Mouse (Mus musculus) adipose tissue, adult 10 weeks (tissue): ENCODE data around the gene Abhd6. TPM values are rescaled to one million over a fixed set of nuclear protein-coding genes. Genes with fewer than 3 reads are reported as not detected.

ENCODE experiments used
- polyA plus RNA-seq: library from polyadenylated mRNA; stranded (reverse); fragments of 350-450 nt; fragmentation: Illumina TruSeq; extraction: RNeasy Lipid Tissue Mini Kit (QIAGEN cat#74804); gene quantifications from one replicate; pipeline ENCODE4 v1.2.3, GENCODE M21; 2014; ENCODE audit warnings: low read depth, low replicate concordance

Gene Abhd6
- 12.5 TPM for polyA plus RNA-seq

GRCm38 (mm10) chr14:8002432-8003092 lies at the start of gene Abhd6:
TSS of gene Abhd6 (plus strand) at chr14:8002902.

GRCm38 (mm10) chr14:7957049-7957448 lies 45.7 kb upstream of the Abhd6 start, which contains the start of gene Gm45521:
TSS of gene Gm45521 (plus strand) at chr14:7957288.

GRCm38 (mm10) chr14:7994271-7994767 lies 8.4 kb upstream of the Abhd6 start, which contains the start of gene Dnase1l3:
TSS of gene Dnase1l3 (minus strand) at chr14:7994573.

GRCm38 (mm10) chr14:8080165-8080679 lies 77.5 kb downstream of the Abhd6 start, which contains the start of gene Rpp14:
TSS of gene Rpp14 (plus strand) at chr14:8080367.

GRCm38 (mm10) chr14:8097978-8098686 lies 95.4 kb downstream of the Abhd6 start, which contains the start of gene Pxk:
TSS of gene Pxk (plus strand) at chr14:8098211.

Other genes with a start within 250 kb of the Abhd6 start
- 0.93 TPM for gene Gm26661, start 211.3 kb upstream of the Abhd6 start, polyA plus RNA-seq
- gene Flnb, start 184.9 kb upstream of the Abhd6 start, polyA plus RNA-seq = 27.3 TPM
- gene Gm45521, start 45.6 kb upstream of the Abhd6 start, polyA plus RNA-seq = not detected
- gene Dnase1l3, start 8.3 kb upstream of the Abhd6 start, polyA plus RNA-seq = 0.57 TPM
- gene Rpp14, start 77.5 kb downstream of the Abhd6 start, polyA plus RNA-seq = 23.9 TPM
- 31.4 TPM for gene Pxk, start 95.3 kb downstream of the Abhd6 start, polyA plus RNA-seq
- gene Pdhb, start 170.1 kb downstream of the Abhd6 start, polyA plus RNA-seq = 123 TPM
- 16.3 TPM for gene Kctd6, start 211.2 kb downstream of the Abhd6 start, polyA plus RNA-seq